In the genomic region with DNA sequence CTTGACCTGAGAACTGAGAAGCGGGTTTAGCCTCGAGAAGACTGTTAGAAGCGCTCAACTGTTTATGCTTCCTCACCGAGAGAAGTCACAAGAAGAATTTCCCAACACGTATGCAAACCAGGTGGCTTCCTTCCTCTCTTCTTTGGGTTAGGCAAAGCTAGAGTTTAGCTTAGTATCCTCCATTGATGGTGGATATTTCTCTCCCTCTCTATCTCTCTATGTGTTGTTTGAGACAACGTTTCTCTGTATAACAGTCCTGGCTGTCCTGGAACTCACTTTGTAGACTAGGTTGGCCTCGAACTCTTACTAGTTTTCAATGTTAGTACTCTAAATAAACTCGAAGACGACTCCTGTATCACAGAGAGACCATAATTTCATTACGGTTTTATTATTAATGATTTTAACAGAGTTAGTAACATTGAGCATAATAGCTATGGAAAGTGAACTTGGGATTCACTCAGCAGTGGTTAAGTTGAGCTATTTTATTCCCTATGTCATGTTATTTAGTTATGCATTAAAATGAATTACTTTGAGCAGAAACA, we compare ENCODE assay signal across 8 mouse cellular contexts. TPM values are rescaled to one million over a fixed set of nuclear protein-coding genes. Genes with fewer than 3 reads are reported as not detected.
DNase-seq lines count a peak whose midpoint lies in the region; ATAC-seq and TF ChIP-seq lines count a peak whose summit lies in the region.

No protein-coding gene starts in this region.

- peak overlapping the region; percentile 89 for H3K9ac ChIP-seq in kidney, embryonic 14.5 days (ENCODE audit: low read depth, low read length)
- H3K9ac ChIP-seq in hindbrain, embryonic 13.5 days, result peak overlapping the region; percentile 95
- peak overlapping the region; percentile 32; the same call in 1 of the 2 replicates for H3K9ac ChIP-seq in midbrain, embryonic 12.5 days (replicated peaks)

- WGBS in kidney, embryonic 14.5 days, result 30% methylated on average over 10 of the region's 10 CpGs
- 30% methylated on average over 10 of the region's 10 CpGs for WGBS in hindbrain, embryonic 13.5 days
- 29% methylated on average over 10 of the region's 10 CpGs for WGBS in midbrain, embryonic 12.5 days

- peak overlapping the region; percentile 81; the same call in 1 of the 2 replicates for H3K27ac ChIP-seq in kidney, embryonic 14.5 days (ENCODE audit: low read depth, low read length)
- no peak overlapping the region for H3K27ac ChIP-seq in bone marrow macrophage, adult 2 months (ENCODE audit: insufficient read depth, low read depth, low read length)
- H3K27ac ChIP-seq in hindbrain, embryonic 13.5 days, result peak overlapping the region; percentile 96; the same call in 1 of the 2 replicates
- 0 out of 2 replicates have a peak overlapping the region, but pooled peaks have one; percentile 92 for H3K27ac ChIP-seq in midbrain, embryonic 12.5 days (replicated peaks)

- H3K27me3 ChIP-seq in kidney, embryonic 14.5 days (ENCODE audit: control insufficient read depth, insufficient read depth, low read length), result no peaks in the 10 kb centered on the region
- no peaks in the 10 kb centered on the region for H3K27me3 ChIP-seq in hindbrain, embryonic 13.5 days
- H3K27me3 ChIP-seq in midbrain, embryonic 12.5 days, result no peaks in the 10 kb centered on the region

- ATAC-seq in kidney, embryonic 14.5 days (ENCODE audit: low FRiP score, low TSS enrichment), result no peak
- no peak for ATAC-seq in hindbrain, embryonic 13.5 days (ENCODE audit: low FRiP score)
- ATAC-seq in midbrain, embryonic 12.5 days (ENCODE audit: low FRiP score, low read depth), result no peak; the same call in none of the 2 replicates

- peak overlapping the region; percentile 73 for H3K4me2 ChIP-seq in kidney, embryonic 14.5 days (replicated peaks; ENCODE audit: low read depth, low read length)
- H3K4me2 ChIP-seq in hindbrain, embryonic 13.5 days, result peak overlapping the region; percentile 65
- H3K4me2 ChIP-seq in midbrain, embryonic 12.5 days (replicated peaks), result peak overlapping the region; percentile 66

- peaks cover 6% of the 10 kb centered on the region; the same call in 1 of the 2 replicates for H3K4me1 ChIP-seq in kidney, embryonic 14.5 days (ENCODE audit: control insufficient read depth, insufficient read depth, low read length)
- H3K4me1 ChIP-seq in bone marrow macrophage, adult 2 months (ENCODE audit: control insufficient read depth, insufficient read depth, low read length), result peaks cover 24% of the 10 kb centered on the region
- peaks cover 26% of the 10 kb centered on the region for H3K4me1 ChIP-seq in hindbrain, embryonic 13.5 days (replicated peaks)
- peaks cover 31% of the 10 kb centered on the region for H3K4me1 ChIP-seq in midbrain, embryonic 12.5 days

- TF ChIP-seq POLR2A in bone marrow macrophage, adult 2 months (IDR thresholded peaks at IDR 0.05; ENCODE audit: borderline replicate concordance, low read depth, low read length), result no peak

- TF ChIP-seq CTCF in bone marrow macrophage, adult 2 months (IDR thresholded peaks at IDR 0.05; ENCODE audit: low read depth, low read length), result no peak

- no peak for DNase-seq in kidney, postnatal 36 days
- no peak for DNase-seq in cerebellum, adult 18-20 months
- DNase-seq in cerebellum, adult 9-11 months, result no peak
- no peak for DNase-seq in adrenal gland, postnatal 10 days

- H3K9me3 ChIP-seq in kidney, embryonic 14.5 days (ENCODE audit: control insufficient read depth, low read length), result no peaks in the 10 kb centered on the region
- no peaks in the 10 kb centered on the region for H3K9me3 ChIP-seq in hindbrain, embryonic 13.5 days
- no peaks in the 10 kb centered on the region for H3K9me3 ChIP-seq in midbrain, embryonic 12.5 days

- H3K36me3 ChIP-seq in kidney, embryonic 14.5 days (ENCODE audit: control insufficient read depth, insufficient read depth, low read length), result peaks cover 3% of the 10 kb centered on the region; the same call in 1 of the 2 replicates
- H3K36me3 ChIP-seq in hindbrain, embryonic 13.5 days, result 0 out of 2 replicates have a peak, but pooled peaks cover 3% of the 10 kb centered on the region
- 0 out of 2 replicates have a peak, but pooled peaks cover 6% of the 10 kb centered on the region for H3K36me3 ChIP-seq in midbrain, embryonic 12.5 days

- peak overlapping the region; percentile 86 for H3K4me3 ChIP-seq in kidney, embryonic 14.5 days (ENCODE audit: low read length)
- peak overlapping the region; percentile 85 for H3K4me3 ChIP-seq in bone marrow macrophage, adult 2 months (ENCODE audit: insufficient read depth, low read length)
- H3K4me3 ChIP-seq in hindbrain, embryonic 13.5 days, result peak overlapping the region; percentile 86
- peak overlapping the region; percentile 78 for H3K4me3 ChIP-seq in midbrain, embryonic 12.5 days

RNA-seq across cellular contexts. Expression of gene Cep78, which starts 0.5 kb away (rescaled TPM):
- polyA plus RNA-seq in kidney, embryonic 14.5 days (2014; fragmentation: Nextera tagmentation; extraction: Ambion mirVana), result 20.2 and 36.0 TPM in 2 replicates
- 9.2 and 11.2 TPM in 2 replicates for polyA plus RNA-seq in bone marrow macrophage, adult 2 months (2012; ENCODE audit: insufficient read depth, insufficient read length, missing spikeins)
- polyA plus RNA-seq in hindbrain, embryonic 13.5 days (2015; fragmentation: Nextera tagmentation; extraction: Ambion mirVana), result 38.7 and 41.4 TPM in 2 replicates
- polyA plus RNA-seq in midbrain, embryonic 12.5 days (2016; fragmentation: Nextera tagmentation; extraction: Ambion mirVana), result 49.6 and 54.8 TPM in 2 replicates
- 10 to 100 TPM; 11.2 to 11.5 TPM for total RNA-seq in adrenal gland, postnatal 10 days (2021)

RNA-seq across cellular contexts. Expression of gene Psat1, which starts 38.1 kb away (rescaled TPM):
- polyA plus RNA-seq in kidney, embryonic 14.5 days (2014; fragmentation: Nextera tagmentation; extraction: Ambion mirVana), result 88.6 and 116 TPM in 2 replicates
- polyA plus RNA-seq in bone marrow macrophage, adult 2 months (2012; ENCODE audit: insufficient read depth, insufficient read length, missing spikeins), result 10.1 and 12.9 TPM in 2 replicates
- 87.6 and 116 TPM in 2 replicates for polyA plus RNA-seq in hindbrain, embryonic 13.5 days (2015; fragmentation: Nextera tagmentation; extraction: Ambion mirVana)
- 99.6 and 120 TPM in 2 replicates for polyA plus RNA-seq in midbrain, embryonic 12.5 days (2016; fragmentation: Nextera tagmentation; extraction: Ambion mirVana)
- total RNA-seq in adrenal gland, postnatal 10 days (2021), result 100 to 1,000 TPM in 1 of 2 experiments, 10 to 100 TPM in 1; 60.7 to 140 TPM

Comparison
In these comparisons a context has a peak if more than half of its experiments do, and no peak if none do; other contexts are left out.
1. H3K9ac ChIP-seq: peak in every context shown above with its lines; median percentile 95 in hindbrain, embryonic 13.5 days; 89 in kidney, embryonic 14.5 days; 32 in midbrain, embryonic 12.5 days.